Mouse (Mus musculus) intestine, embryonic 14.5 days (tissue): Measurements from ENCODE around the gene Pemt. TPM values are rescaled to one million over a fixed set of nuclear protein-coding genes. Genes with fewer than 3 reads are reported as not detected.
A peak's percentile ranks its signal among the peaks of the same experiment; 100 is the strongest.

Source experiments
- ATAC-seq: fragments of 200-750 bp; cut with Nextera tagmentation; replicated peaks from 2 replicates; pipeline ENCODE4 v1.8.0; 2017; ENCODE audit warnings: low read depth, moderate number of reproducible peaks, moderate TSS enrichment, moderate library complexity; ENCODE audit not compliant: low FRiP score, low TSS enrichment
- DNase-seq: peaks from one replicate; pipeline ENCODE4 v3.0.0-alpha.2; 2018; ENCODE audit warnings: low spot score
- H3K27ac ChIP-seq: fragments of 300-500 bp; sonication (generic); 2 replicates; pipeline ENCODE4 v1.5.1; 2014; ENCODE audit warnings: low read depth, mild to moderate bottlenecking, control low read depth
- H3K27me3 ChIP-seq: fragments of 300-500 bp; sonication (generic); replicated peaks from 2 replicates; pipeline ENCODE4 v1.6.1; 2014; ENCODE audit warnings: low read length, control low read depth; ENCODE audit not compliant: control insufficient read depth, insufficient read depth
- H3K36me3 ChIP-seq: fragments of 300-500 bp; sonication (generic); 2 replicates; pipeline ENCODE4 v1.6.1; 2014; ENCODE audit warnings: low read length, control low read depth; ENCODE audit not compliant: control insufficient read depth, insufficient read depth
- H3K4me1 ChIP-seq: fragments of 300-500 bp; sonication (generic); replicated peaks from 2 replicates; pipeline ENCODE4 v1.6.1; 2014; ENCODE audit warnings: low read length, control low read depth, mixed read lengths; ENCODE audit not compliant: control insufficient read depth, insufficient read depth
- H3K4me2 ChIP-seq: fragments of 300-500 bp; sonication (generic); 2 replicates; pipeline ENCODE4 v1.6.1; 2014; ENCODE audit warnings: low read length
- H3K4me3 ChIP-seq: fragments of 300-500 bp; sonication (generic); 2 replicates; pipeline ENCODE4 v1.5.1; 2014; ENCODE audit warnings: low read depth, low read length, control low read depth, mixed read lengths
- H3K9ac ChIP-seq: fragments of 300-500 bp; sonication (generic); 2 replicates; pipeline ENCODE4 v1.6.1; 2014; ENCODE audit warnings: mild to moderate bottlenecking, low read length
- H3K9me3 ChIP-seq: fragments of 300-500 bp; sonication (generic); 2 replicates; pipeline ENCODE4 v1.6.1; 2016; ENCODE audit warnings: low read length, control low read depth; ENCODE audit not compliant: control insufficient read depth
- WGBS: fragments of 180-500 bp; shearing (Covaris S2); extraction: QIAGEN DNeasy Blood & Tissue Kit; methylation state at CpG from one replicate; pipeline ENCODE4 v1.1.7; 2014; 5-methylcytosine and 5-hydroxymethylcytosine counted together
- polyA plus RNA-seq: library from polyadenylated mRNA; unstranded; fragments of >200 nt; fragmentation: Nextera tagmentation; extraction: Ambion mirVana; gene quantifications from 2 replicates; pipeline ENCODE4 v1.2.1, GENCODE M21; 2014

Pemt gene
- polyA plus RNA-seq, 1 experiment from 2014 or later: 9.1 TPM

DNA sequence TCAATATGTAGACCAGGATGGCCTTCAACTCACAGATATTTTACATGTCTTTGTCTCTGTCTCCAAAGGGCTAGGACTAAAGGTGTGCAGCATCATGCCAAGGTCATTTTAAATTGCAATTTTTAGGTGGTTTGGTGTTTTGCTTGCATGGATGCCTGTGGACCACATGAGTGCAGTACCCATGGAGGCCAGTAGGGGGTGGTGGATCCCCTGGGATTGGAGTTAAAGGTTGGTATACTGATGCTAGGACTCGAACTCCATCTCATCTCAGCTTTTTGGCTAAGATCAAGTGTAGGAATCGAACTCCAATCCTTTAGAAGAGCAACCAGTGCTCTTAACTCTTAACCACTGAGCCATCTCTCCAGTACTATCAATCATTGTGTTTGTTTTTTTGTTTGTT, 38.3 kb upstream of the Pemt start:
- whole genome bisulfite sequencing: 48% methylated on average over 2 of the region's 2 CpGs
- Histone ChIP-seq H3K9me3 (no peaks in the 10 kb centered on the region), H3K4me1 (no peaks in the 10 kb centered on the region), H3K4me3 (no peak overlapping the region), H3K9ac (no peak overlapping the region), H3K27ac (no peak overlapping the region), H3K4me2 (no peak overlapping the region), H3K36me3 (no peaks in the 10 kb centered on the region), H3K27me3 (no peaks in the 10 kb centered on the region)
- ATAC-seq (no peak), DNase-seq (peak; percentile 73)

GRCm38 (mm10) chr11:60076790-60077189, 30.5 kb upstream of the Pemt start:
- Histone ChIP-seq H3K9ac (no peak overlapping the region), H3K36me3 (no peaks in the 10 kb centered on the region), H3K4me1 (no peaks in the 10 kb centered on the region), H3K9me3 (no peaks in the 10 kb centered on the region), H3K27me3 (no peaks in the 10 kb centered on the region), H3K4me3 (no peak overlapping the region), H3K4me2 (no peak overlapping the region), H3K27ac (no peak overlapping the region)
- 0 out of 2 replicates have a peak, but pooled peaks have one; percentile 50 for ATAC-seq
- 18% methylated on average over 4 of the region's 4 CpGs for WGBS
- peak; percentile 63 for DNase-seq

DNA sequence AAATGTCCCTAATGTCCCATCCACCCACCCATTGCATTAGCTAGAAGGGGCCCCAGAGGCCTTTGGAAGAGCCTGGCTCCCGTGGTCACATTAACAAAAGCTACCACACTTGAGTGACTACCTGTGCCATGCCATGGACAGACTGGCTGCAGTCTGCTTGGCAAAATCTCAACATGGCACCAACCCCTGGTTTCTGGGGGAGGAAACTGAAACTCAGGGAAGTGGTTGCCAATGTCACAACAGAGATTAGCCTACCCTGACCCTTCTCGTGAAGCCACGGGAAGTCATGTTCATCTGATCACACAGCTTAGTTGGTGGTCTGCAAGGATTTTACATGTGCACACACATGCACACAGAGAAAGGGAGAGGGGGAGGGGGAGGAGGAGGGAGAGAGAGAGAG, 29.9 kb upstream of the Pemt start:
- 80% methylated on average over 3 of the region's 3 CpGs for WGBS
- H3K36me3 ChIP-seq: no peaks in the 10 kb centered on the region
- H3K9me3 ChIP-seq: no peaks in the 10 kb centered on the region
- no peaks in the 10 kb centered on the region for H3K27me3 ChIP-seq
- ATAC-seq (no peak), DNase-seq (no peak)
- H3K4me1 ChIP-seq: no peaks in the 10 kb centered on the region
- no peak overlapping the region for H3K4me3 ChIP-seq
- no peak overlapping the region for H3K9ac ChIP-seq
- H3K4me2 ChIP-seq: no peak overlapping the region
- H3K27ac ChIP-seq: no peak overlapping the region

DNA sequence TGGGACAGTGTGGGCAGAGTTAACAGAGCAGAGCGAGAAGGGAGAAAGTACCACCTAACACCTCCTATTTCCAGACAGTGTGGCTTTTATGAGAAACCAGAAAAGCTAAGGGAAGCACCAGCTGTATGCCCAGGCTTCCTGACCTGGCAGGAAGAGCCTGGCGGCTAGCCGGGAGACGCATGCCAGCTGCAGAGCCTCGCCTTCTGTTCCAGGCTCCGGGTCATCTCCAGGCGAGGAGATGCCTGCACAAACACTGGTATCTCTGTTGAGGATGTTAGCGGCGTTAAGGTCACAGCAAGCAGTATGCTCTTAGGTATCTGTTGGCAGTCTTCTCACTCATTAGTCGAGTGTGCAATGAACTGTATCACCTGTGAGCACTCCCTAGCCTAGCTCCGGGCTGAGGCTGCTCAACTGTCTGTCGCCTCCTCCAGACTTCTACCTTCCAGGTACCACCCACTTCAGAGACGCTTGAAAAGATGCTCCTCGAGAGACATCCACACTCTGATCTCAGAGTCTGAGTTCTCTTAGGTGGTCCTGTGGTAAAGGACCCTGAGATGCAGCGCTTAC, 27.7 kb upstream of the Pemt start:
- H3K4me3 ChIP-seq: no peak overlapping the region
- no peaks in the 10 kb centered on the region for H3K9me3 ChIP-seq
- H3K36me3 ChIP-seq: no peaks in the 10 kb centered on the region
- no peaks in the 10 kb centered on the region for H3K27me3 ChIP-seq
- H3K4me2 ChIP-seq: no peak overlapping the region
- H3K9ac ChIP-seq: no peak overlapping the region
- no peak for ATAC-seq
- H3K4me1 ChIP-seq: no peaks in the 10 kb centered on the region
- H3K27ac ChIP-seq: no peak overlapping the region
- DNase-seq: no peak
- WGBS: 56% methylated on average over 15 of the region's 15 CpGs

DNA sequence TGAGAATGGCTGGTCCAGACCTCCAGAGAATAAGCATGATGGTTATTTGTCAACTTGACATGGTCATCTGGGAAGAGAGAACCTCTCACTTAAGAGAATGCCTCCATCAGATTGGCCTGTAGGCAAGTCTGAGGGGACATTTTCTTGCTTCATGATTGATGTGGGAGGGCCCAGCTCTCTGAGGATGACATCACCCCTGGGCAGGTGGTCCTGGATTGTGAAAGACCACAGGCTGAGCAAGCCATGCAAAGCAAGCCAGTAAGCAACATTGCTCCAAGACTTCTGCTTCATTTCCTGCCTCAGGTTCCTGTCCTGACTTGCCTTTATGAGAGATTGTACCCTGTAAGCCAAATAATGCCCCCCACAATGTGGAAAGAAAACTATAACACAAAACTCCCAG, 26.8 kb upstream of the Pemt start:
- ATAC-seq: no peak
- H3K27ac ChIP-seq: no peak overlapping the region

GRCm38 (mm10) chr11:60071221-60071620, 24.9 kb upstream of the Pemt start:
- no peaks in the 10 kb centered on the region for H3K36me3 ChIP-seq
- no peak for DNase-seq
- no peaks in the 10 kb centered on the region for H3K27me3 ChIP-seq
- no peak for ATAC-seq
- H3K4me1 ChIP-seq: no peaks in the 10 kb centered on the region
- WGBS: 86% methylated on average over 6 of the region's 6 CpGs
- no peak overlapping the region for H3K9ac ChIP-seq
- H3K4me2 ChIP-seq: no peak overlapping the region
- no peak overlapping the region for H3K27ac ChIP-seq
- H3K9me3 ChIP-seq: no peaks in the 10 kb centered on the region
- H3K4me3 ChIP-seq: no peak overlapping the region

More for the DNA sequence above, 26.8 kb upstream of the Pemt start:
- no peaks in the 10 kb centered on the region for H3K4me1 ChIP-seq
- no peak for DNase-seq
- H3K36me3 ChIP-seq: no peaks in the 10 kb centered on the region
- no peaks in the 10 kb centered on the region for H3K27me3 ChIP-seq
- no peak overlapping the region for H3K4me2 ChIP-seq
- no peaks in the 10 kb centered on the region for H3K9me3 ChIP-seq
- no peak overlapping the region for H3K9ac ChIP-seq
- no peak overlapping the region for H3K4me3 ChIP-seq

DNA sequence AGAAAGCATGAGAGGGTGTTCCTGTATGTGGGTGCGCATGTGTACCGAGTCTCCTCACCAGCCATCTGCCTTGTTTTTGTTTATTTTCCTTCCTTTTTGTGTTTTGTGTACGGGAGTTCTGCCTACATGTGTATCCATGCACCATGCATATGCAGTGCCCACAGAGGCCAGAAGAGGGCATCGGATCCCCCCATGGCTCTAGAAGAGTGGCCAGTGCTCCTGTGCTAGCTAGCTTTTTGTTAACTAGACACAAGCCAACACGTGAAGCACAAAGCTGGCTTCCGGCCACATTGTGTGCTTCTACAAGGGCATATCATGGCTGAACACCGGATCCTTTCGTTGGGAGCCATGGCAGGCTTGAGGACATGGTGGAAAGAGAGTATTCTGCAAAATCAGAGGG, 24.3 kb upstream of the Pemt start:
- Histone ChIP-seq H3K27me3 (no peaks in the 10 kb centered on the region), H3K4me3 (no peak overlapping the region), H3K9me3 (no peaks in the 10 kb centered on the region), H3K27ac (no peak overlapping the region), H3K4me2 (no peak overlapping the region), H3K4me1 (no peaks in the 10 kb centered on the region), H3K9ac (no peak overlapping the region), H3K36me3 (no peaks in the 10 kb centered on the region)
- ATAC-seq (no peak), DNase-seq (peak; percentile 81)
- 41% methylated on average over 8 of the region's 8 CpGs for WGBS

DNA sequence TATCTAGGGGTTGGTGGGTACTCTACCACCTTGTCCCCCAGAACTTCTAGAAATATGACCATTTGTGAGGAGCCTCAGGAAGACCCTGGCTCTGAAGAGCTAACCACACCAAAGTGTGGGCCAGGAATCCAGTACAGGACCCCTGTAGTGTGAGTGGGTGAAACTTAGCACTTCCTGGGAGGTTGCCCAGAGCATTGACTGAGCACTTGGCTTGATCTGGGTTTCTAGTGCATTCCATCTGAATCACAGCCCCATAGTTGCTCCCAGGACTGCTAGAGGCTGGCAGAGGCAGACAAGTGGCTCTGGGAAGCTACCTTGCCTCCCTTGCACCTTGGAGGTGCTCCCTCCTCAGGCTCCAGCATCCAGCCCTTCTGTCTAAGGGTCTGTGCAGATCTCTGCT, 22.3 kb upstream of the Pemt start:
- ATAC-seq (no peak), DNase-seq (no peak)
- H3K9ac ChIP-seq: no peak overlapping the region
- no peaks in the 10 kb centered on the region for H3K9me3 ChIP-seq
- H3K27ac ChIP-seq: no peak overlapping the region
- H3K36me3 ChIP-seq: no peaks in the 10 kb centered on the region
- H3K27me3 ChIP-seq: no peaks in the 10 kb centered on the region
- no peaks in the 10 kb centered on the region for H3K4me1 ChIP-seq
- no peak overlapping the region for H3K4me3 ChIP-seq
- no peak overlapping the region for H3K4me2 ChIP-seq

DNA sequence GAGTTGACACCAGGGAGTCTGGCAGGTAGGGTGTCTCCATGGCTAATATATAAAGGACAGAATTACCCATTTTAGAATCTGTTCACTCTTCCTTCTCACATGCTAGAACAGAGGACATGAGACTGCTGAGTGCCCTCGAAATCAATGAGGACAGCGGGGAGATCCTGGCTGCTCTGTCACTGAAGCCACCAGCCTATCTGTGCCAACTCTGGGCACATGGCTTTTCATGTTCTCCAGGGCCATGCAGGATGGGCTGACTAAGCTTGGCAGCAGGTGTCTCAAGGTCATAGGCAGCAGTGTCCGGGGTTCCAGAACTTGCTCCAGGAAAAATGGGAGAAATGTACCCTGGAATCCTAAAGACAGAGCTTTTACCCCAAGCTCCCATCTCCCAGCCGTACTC, 21.4 kb upstream of the Pemt start:
- Histone ChIP-seq H3K9me3 (no peaks in the 10 kb centered on the region), H3K36me3 (no peaks in the 10 kb centered on the region), H3K4me3 (no peak overlapping the region), H3K4me1 (no peaks in the 10 kb centered on the region), H3K9ac (no peak overlapping the region), H3K27ac (no peak overlapping the region), H3K4me2 (no peak overlapping the region), H3K27me3 (no peaks in the 10 kb centered on the region)
- no peak for ATAC-seq
- DNase-seq: no peak
- 83% methylated on average over 4 of the region's 4 CpGs for WGBS
